Mouse (Mus musculus) intestine, embryonic 15.5 days (tissue): ENCODE measurements around the gene Abcc12. TPM values are rescaled to one million over a fixed set of nuclear protein-coding genes. Genes with fewer than 3 reads are reported as not detected.

Experiments used
- ATAC-seq: fragments of 200-750 bp; cut with Nextera tagmentation; 2 replicates; pipeline ENCODE4 v1.8.0; 2017; ENCODE audit warnings: moderate TSS enrichment, moderate library complexity
- H3K27ac ChIP-seq: fragments of 300-500 bp; sonication (generic); 2 replicates; pipeline ENCODE4 v1.5.1; 2015; ENCODE audit warnings: mild to moderate bottlenecking, inconsistent platforms
- H3K27me3 ChIP-seq: fragments of 300-500 bp; sonication (generic); replicated peaks from 2 replicates; pipeline ENCODE4 v1.6.1; 2015; ENCODE audit warnings: inconsistent platforms
- H3K36me3 ChIP-seq: fragments of 300-500 bp; sonication (generic); 2 replicates; pipeline ENCODE4 v1.6.1; 2015; ENCODE audit warnings: inconsistent platforms
- H3K4me1 ChIP-seq: fragments of 300-500 bp; sonication (generic); replicated peaks from 2 replicates; pipeline ENCODE4 v1.6.1; 2015; ENCODE audit warnings: inconsistent platforms
- H3K4me2 ChIP-seq: fragments of 300-500 bp; sonication (generic); replicated peaks from 2 replicates; pipeline ENCODE4 v1.6.1; 2015; ENCODE audit warnings: mild to moderate bottlenecking, inconsistent platforms
- H3K4me3 ChIP-seq: fragments of 300-500 bp; sonication (generic); replicated peaks from 2 replicates; pipeline ENCODE4 v1.5.1; 2015; ENCODE audit warnings: inconsistent platforms
- H3K9ac ChIP-seq: fragments of 300-500 bp; sonication (generic); 2 replicates; pipeline ENCODE4 v1.6.1; 2015; ENCODE audit warnings: inconsistent platforms
- H3K9me3 ChIP-seq: fragments of 300-500 bp; sonication (generic); 2 replicates; pipeline ENCODE4 v1.6.1; 2016; ENCODE audit warnings: inconsistent platforms
- WGBS: fragments of 180-500 bp; shearing (Covaris S2); methylation state at CpG from one replicate; pipeline ENCODE4 v1.1.7; 2015; 5-methylcytosine and 5-hydroxymethylcytosine counted together
- polyA plus RNA-seq: library from polyadenylated mRNA; unstranded; fragments of >200 nt; fragmentation: Nextera tagmentation; extraction: Ambion mirVana; gene quantifications from 2 replicates; pipeline ENCODE4 v1.2.1, GENCODE M21; 2015

Abcc12 gene
- polyA plus RNA-seq, 1 experiment from 2014 or later = 0.20 TPM

DNA sequence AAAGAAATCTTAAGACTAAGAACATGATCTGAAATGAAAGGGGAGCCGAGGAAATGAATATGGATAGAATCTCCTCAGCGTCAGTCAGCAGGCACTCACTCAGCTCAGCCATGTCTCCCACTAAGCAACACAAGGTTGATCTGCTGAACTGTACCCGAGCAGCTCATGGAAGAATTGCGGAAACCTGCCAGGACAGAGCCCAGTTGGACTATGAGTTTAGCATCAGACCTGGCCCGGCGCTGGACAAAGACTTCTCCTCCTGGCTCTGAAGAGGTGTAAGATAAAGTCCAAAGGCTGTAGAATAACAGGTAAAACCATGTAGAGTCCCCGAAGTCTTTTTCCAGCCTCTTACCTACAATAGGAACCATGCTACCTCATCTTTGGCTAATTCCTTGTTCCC lies 17.2 kb upstream of the Abcc12 start:
- H3K27ac ChIP-seq = no peak overlapping the region
- WGBS = 85% methylated on average over 7 of the region's 7 CpGs
- H3K4me3 ChIP-seq = no peak overlapping the region
- H3K36me3 ChIP-seq = no peaks in the 10 kb centered on the region
- no peaks in the 10 kb centered on the region for H3K9me3 ChIP-seq
- no peak overlapping the region for H3K9ac ChIP-seq
- H3K27me3 ChIP-seq = no peaks in the 10 kb centered on the region
- H3K4me2 ChIP-seq = no peak overlapping the region
- ATAC-seq = no peak
- H3K4me1 ChIP-seq = peaks cover 3% of the 10 kb centered on the region; the same call in 1 of the 2 replicates

DNA sequence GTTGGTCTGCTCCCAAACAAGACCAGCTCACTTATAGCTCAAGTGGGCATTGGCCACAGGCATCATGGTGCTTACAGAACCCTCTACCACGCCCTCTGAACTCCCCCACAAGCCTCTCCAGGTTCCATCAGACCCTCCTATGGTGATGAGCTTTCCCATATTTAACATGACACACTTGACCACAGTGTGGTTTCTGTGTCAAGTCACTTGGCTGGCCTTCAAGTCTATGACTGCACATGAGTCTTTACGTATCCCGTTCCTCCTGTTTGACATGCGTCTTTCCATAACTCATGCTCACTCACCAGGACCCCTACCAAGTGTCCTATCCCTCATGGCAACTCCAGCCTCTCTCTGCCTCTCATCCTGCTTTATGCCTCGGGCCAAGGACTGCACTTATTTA lies 15.2 kb upstream of the Abcc12 start:
- peaks cover 3% of the 10 kb centered on the region; the same call in 1 of the 2 replicates for H3K4me1 ChIP-seq
- no peaks in the 10 kb centered on the region for H3K27me3 ChIP-seq
- H3K36me3 ChIP-seq = no peaks in the 10 kb centered on the region
- H3K4me3 ChIP-seq = no peak overlapping the region
- WGBS = 80% methylated on average over 5 of the region's 5 CpGs
- ATAC-seq = no peak
- H3K27ac ChIP-seq = no peak overlapping the region
- no peak overlapping the region for H3K4me2 ChIP-seq
- no peaks in the 10 kb centered on the region for H3K9me3 ChIP-seq
- no peak overlapping the region for H3K9ac ChIP-seq

DNA sequence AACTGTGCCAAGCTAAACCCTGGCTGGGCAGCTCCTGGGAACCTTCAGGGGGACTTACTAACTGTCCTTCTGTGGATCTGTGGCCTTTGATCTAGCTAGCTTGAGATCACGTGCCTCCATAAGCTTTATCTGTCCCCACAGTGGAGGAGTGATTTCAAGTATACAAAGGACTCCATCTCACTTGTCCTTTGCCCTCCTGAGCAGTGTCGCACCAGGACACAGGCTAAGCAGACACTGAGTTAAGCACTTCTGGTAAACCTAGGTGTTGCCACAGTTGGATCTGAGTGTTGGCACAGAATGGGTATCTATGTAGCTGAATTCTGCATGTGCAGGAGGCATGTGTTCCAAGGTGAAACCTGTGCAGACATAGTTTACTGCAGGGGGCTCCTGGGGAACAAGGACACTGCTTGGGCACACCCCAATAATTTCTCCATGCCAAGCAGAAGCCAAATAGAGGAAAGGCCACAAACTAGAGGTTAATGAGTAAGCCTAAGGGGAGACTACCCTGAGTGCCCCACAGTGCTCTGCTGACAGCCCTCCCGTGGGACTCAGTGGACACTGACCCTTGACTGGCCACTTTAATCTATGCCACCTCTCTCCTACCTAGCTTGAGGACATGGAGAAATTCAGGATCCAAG lies 13.8 kb upstream of the Abcc12 start:
- no peak overlapping the region for H3K4me3 ChIP-seq
- peaks cover 3% of the 10 kb centered on the region; the same call in 1 of the 2 replicates for H3K4me1 ChIP-seq
- H3K9ac ChIP-seq = no peak overlapping the region
- H3K9me3 ChIP-seq = no peaks in the 10 kb centered on the region
- no peak overlapping the region for H3K4me2 ChIP-seq
- peak; percentile 89 for ATAC-seq
- H3K36me3 ChIP-seq = no peaks in the 10 kb centered on the region
- H3K27me3 ChIP-seq = no peaks in the 10 kb centered on the region
- WGBS = 50% methylated on average over 3 of the region's 3 CpGs
- no peak overlapping the region for H3K27ac ChIP-seq

DNA sequence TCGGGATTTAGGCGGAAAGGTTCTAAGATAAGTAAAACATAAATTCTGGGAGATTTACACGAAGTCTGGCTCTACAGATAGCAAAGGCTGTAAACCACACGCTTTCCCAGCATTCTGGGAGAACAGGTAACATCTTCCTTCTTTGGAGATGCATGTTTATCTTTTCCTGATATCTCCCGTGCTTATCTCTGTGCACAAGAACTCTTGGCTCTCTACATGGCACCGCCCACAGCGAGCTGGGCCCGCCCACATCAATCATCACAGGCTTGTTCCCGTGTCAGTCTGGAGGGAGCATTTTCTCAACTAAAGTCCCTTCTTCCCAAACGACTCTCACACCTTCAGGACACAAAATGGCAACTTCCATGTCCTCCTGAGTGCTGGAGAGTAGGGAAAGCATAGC lies 12.6 kb upstream of the Abcc12 start:
- 29% methylated on average over 10 of the region's 10 CpGs for WGBS
- H3K27me3 ChIP-seq = no peaks in the 10 kb centered on the region
- ATAC-seq = peak; percentile 49; the same call in 1 of the 2 replicates

DNA sequence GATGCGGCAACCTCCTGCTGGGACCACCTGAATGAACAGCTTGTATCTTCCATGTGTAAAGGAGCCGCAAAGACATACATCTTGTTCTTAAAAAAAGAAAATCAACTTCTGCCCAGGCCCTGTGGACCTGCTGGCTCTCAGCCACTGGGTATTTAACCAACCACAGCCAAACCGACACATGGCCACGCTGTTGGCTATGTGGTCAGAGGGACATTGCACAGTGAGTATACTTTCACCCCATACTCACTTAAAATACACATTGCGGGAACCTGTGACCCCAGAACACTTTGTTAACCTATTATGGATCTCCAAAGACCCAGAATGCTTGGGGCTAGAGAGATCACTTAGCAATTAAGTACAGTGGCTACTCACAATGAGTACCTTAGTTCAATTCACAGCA lies 7.9 kb upstream of the Abcc12 start:
- Histone ChIP-seq H3K4me2 (no peak overlapping the region), H3K27ac (no peak overlapping the region), H3K4me1 (peaks cover under 1% of the 10 kb centered on the region; the same call in 1 of the 2 replicates), H3K9ac (no peak overlapping the region), H3K27me3 (no peaks in the 10 kb centered on the region), H3K36me3 (no peaks in the 10 kb centered on the region), H3K4me3 (no peak overlapping the region), H3K9me3 (no peaks in the 10 kb centered on the region)
- no peak for ATAC-seq
- WGBS = 88% methylated on average over 5 of the region's 5 CpGs

More for the DNA sequence above, 12.6 kb upstream of the Abcc12 start:
- no peak overlapping the region for H3K27ac ChIP-seq
- peaks cover 3% of the 10 kb centered on the region; the same call in 1 of the 2 replicates for H3K4me1 ChIP-seq
- no peaks in the 10 kb centered on the region for H3K9me3 ChIP-seq
- H3K4me3 ChIP-seq = no peak overlapping the region
- no peaks in the 10 kb centered on the region for H3K36me3 ChIP-seq
- 0 out of 2 replicates have a peak overlapping the region, but pooled peaks have one; percentile 12 for H3K4me2 ChIP-seq
- H3K9ac ChIP-seq = no peak overlapping the region

DNA sequence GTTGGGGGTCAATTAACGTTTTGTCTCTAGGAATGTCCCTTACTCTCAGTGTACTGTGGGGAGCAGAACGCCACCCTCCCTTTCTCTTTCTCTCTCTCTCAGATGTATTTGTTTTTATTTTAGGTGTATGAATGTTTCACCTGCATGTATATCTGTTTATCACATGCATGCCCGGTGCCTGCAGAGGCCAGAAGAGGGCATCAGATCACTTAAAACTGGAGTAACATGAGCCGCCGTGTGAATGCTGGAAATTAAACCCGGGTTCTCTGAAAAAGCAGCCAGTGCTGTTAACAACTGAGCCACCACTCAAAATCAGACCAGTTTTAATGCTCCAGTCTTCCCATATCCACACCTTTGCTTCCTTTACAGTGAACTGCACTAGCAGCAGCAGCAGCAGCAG lies 6.2 kb upstream of the Abcc12 start:
- WGBS = 52% methylated on average over 6 of the region's 6 CpGs

DNA sequence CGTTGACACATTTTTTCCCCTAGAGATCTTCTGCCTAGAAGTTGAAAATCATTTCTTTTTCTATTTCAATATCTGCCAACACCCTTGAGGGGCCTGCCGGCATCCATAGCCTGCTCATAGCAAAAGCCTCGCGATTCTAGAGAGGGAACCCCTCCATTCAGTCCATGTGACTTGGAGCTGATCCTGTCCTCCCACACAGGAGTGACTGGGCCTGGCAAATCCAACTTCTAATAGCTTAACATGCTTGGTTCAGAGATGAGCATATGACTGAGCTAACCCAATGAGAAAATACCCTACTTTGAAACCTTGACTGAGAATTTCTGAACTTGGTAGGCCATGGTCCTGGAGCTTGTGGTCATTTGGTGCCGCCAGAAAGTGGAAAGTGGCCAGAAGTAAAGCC lies 5.6 kb upstream of the Abcc12 start:
- 45% methylated on average over 5 of the region's 5 CpGs for WGBS
- no peaks in the 10 kb centered on the region for H3K4me1 ChIP-seq
- no peak for ATAC-seq
- H3K4me2 ChIP-seq = no peak overlapping the region
- H3K9ac ChIP-seq = no peak overlapping the region
- no peaks in the 10 kb centered on the region for H3K27me3 ChIP-seq
- no peaks in the 10 kb centered on the region for H3K9me3 ChIP-seq
- H3K36me3 ChIP-seq = no peaks in the 10 kb centered on the region
- H3K4me3 ChIP-seq = no peak overlapping the region
- no peak overlapping the region for H3K27ac ChIP-seq

More for the DNA sequence above, 6.2 kb upstream of the Abcc12 start:
- no peaks in the 10 kb centered on the region for H3K36me3 ChIP-seq
- no peak overlapping the region for H3K4me3 ChIP-seq
- no peak overlapping the region for H3K27ac ChIP-seq
- no peaks in the 10 kb centered on the region for H3K4me1 ChIP-seq
- no peak overlapping the region for H3K9ac ChIP-seq
- no peak overlapping the region for H3K4me2 ChIP-seq
- no peaks in the 10 kb centered on the region for H3K9me3 ChIP-seq
- no peaks in the 10 kb centered on the region for H3K27me3 ChIP-seq
- no peak for ATAC-seq

DNA sequence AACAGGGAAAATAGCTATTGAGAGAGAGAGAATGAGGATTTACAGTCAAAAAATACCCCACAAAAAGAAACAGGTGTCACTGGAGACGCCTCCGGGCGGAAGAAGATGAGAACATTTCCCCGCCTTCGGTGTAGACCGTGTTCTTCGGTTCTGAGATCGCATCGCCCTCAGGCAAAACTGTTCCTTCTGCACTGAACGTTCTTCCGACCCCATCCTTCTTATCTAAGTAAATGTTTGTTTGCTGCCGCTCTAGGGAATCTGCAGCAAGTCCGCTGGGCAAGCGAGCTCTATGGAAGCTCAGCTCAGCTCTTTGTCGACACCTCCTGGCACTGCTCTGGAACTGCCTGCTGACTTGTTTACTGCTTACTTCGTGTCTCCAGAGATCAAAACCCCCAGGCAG lies 5.0 kb upstream of the Abcc12 start:
- Histone ChIP-seq H3K36me3 (no peaks in the 10 kb centered on the region), H3K9ac (peak overlapping the region; percentile 34; the same call in 1 of the 2 replicates), H3K27ac (no peak overlapping the region), H3K4me3 (peak overlapping the region; percentile 42), H3K4me1 (no peaks in the 10 kb centered on the region), H3K27me3 (no peaks in the 10 kb centered on the region), H3K4me2 (peak overlapping the region; percentile 81), H3K9me3 (no peaks in the 10 kb centered on the region)
- ATAC-seq = peak; percentile 77
- under 1% methylated on average over 16 of the region's 16 CpGs for WGBS

DNA sequence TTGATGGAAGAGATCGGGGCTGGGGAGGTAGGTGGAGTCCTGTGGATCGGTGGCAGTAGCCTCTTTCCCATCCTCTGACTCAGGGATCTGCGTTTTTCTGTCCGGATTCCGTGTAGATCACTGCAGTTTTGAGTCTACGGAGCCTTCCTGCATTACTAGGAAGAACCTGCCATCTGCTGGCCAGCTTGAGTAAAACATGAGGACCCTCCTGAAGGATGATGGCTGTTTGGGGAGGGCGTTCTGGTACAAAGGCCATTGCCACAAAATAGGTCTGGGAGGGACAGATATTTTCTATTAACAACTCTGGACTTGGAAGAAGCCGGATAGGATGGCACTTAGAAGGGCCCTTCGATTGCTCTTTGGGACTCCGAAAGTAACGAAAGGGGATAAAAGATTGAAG lies 4.6 kb upstream of the Abcc12 start:
- Histone ChIP-seq H3K27ac (no peak overlapping the region), H3K4me1 (no peaks in the 10 kb centered on the region), H3K9ac (peak overlapping the region; percentile 34; the same call in 1 of the 2 replicates), H3K27me3 (no peaks in the 10 kb centered on the region), H3K9me3 (no peaks in the 10 kb centered on the region), H3K4me3 (peak overlapping the region; percentile 42), H3K4me2 (peak overlapping the region; percentile 81), H3K36me3 (no peaks in the 10 kb centered on the region)
- 5% methylated on average over 11 of the region's 11 CpGs for WGBS
- peak; percentile 84 for ATAC-seq

DNA sequence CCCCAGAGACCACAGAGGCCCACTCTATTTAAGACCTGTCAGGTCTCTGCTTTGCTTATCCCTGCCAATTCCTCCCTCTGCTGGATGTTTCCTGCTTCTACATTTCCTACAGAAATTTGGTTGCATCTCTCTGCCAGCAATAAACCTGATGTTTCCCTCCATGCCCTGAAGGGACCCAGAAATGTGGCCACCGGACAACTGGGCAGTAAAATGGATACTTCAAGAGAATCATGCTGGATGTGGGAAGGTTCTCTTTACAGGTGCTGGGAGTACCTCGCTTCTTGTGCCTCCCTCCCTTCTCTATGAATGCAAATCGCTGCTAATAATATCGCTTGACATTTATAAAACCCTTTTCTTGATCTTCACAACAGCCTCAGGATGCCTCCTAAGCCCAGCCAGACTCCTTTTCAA lies 1.4 kb upstream of the Abcc12 start:
- no peak overlapping the region for H3K4me3 ChIP-seq
- no peak overlapping the region for H3K4me2 ChIP-seq
- H3K27ac ChIP-seq = no peak overlapping the region
- no peaks in the 10 kb centered on the region for H3K36me3 ChIP-seq
- WGBS = 76% methylated on average over 4 of the region's 4 CpGs
- peaks cover 4% of the 10 kb centered on the region; the same call in 1 of the 2 replicates for H3K4me1 ChIP-seq
- no peaks in the 10 kb centered on the region for H3K27me3 ChIP-seq
- no peak for ATAC-seq
- no peaks in the 10 kb centered on the region for H3K9me3 ChIP-seq
- no peak overlapping the region for H3K9ac ChIP-seq

DNA sequence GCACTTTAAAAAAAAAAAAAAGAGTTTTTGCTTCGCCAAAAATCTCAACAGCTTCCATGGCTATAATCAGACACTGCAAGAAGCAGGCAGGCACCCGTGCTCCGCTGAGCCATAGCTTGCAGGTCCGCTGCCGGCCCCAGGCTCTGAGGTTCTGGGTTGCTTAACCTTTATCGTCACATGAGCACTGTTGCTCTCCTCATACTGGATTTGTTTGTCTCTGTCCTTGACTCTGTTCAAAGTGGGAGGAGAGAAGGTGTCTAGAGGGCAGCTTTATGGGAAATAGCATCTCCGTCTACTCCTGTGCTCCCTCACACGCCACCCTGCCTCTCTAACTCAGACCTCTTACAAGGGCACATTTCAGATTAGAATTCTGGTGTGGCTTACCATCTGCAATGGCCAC lies 1.8 kb downstream of the Abcc12 start:
- ATAC-seq = no peak
- 65% methylated on average over 8 of the region's 8 CpGs for WGBS
- Histone ChIP-seq H3K9me3 (no peaks in the 10 kb centered on the region), H3K4me3 (no peak overlapping the region), H3K27ac (no peak overlapping the region), H3K27me3 (no peaks in the 10 kb centered on the region), H3K4me2 (no peak overlapping the region), H3K36me3 (no peaks in the 10 kb centered on the region), H3K4me1 (peaks cover 4% of the 10 kb centered on the region; the same call in 1 of the 2 replicates), H3K9ac (no peak overlapping the region)

DNA sequence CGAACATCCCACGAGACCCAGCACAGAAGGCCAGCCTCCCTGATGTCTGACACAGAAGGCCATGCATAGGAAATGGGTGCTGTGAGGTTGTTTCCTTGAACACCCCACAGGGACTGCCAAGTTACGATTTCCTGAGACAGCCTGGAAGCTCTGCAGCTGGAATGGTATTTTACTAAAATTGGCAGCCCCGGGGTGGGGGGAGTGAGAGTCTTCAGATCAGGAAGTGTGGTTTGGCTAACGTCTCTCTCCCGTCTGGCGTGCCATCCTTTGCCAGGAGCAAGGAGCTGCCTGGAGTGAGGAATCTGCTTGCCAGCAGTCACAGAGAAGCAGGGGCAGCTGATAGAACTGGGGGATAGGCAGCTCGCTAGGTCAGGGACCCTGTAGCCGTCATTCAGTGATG lies 2.4 kb downstream of the Abcc12 start:
- no peak overlapping the region for H3K9ac ChIP-seq
- H3K27ac ChIP-seq = no peak overlapping the region
- H3K9me3 ChIP-seq = no peaks in the 10 kb centered on the region
- H3K27me3 ChIP-seq = no peaks in the 10 kb centered on the region
- no peak for ATAC-seq
- no peak overlapping the region for H3K4me3 ChIP-seq
- H3K36me3 ChIP-seq = no peaks in the 10 kb centered on the region
- H3K4me1 ChIP-seq = peaks cover 4% of the 10 kb centered on the region; the same call in 1 of the 2 replicates
- no peak overlapping the region for H3K4me2 ChIP-seq
- WGBS = 40% methylated on average over 9 of the region's 9 CpGs

DNA sequence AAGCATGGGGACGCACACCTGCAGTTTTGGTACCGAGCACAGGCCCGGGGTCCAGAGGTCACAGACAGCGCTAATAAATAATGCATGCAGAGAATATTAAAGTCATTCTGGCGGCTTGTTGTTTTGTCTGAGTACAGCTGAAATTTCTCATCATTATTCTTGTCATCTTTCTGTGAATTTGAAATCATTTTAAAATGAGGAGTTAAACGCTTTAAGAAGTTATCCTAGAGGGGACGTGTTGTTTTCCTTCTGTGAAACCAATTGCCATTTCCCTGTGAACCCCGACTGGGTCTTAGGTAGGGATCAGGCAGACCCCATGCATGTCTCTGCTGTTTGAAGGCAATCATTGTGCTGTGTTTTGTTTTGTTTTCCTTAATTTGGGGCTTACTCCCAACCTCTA lies 2.9 kb downstream of the Abcc12 start:
- H3K27ac ChIP-seq = no peak overlapping the region
- peaks cover 4% of the 10 kb centered on the region; the same call in 1 of the 2 replicates for H3K4me1 ChIP-seq
- no peaks in the 10 kb centered on the region for H3K27me3 ChIP-seq
- no peaks in the 10 kb centered on the region for H3K36me3 ChIP-seq
- no peak for ATAC-seq
- no peaks in the 10 kb centered on the region for H3K9me3 ChIP-seq
- 82% methylated on average over 8 of the region's 8 CpGs for WGBS
- H3K9ac ChIP-seq = no peak overlapping the region
- H3K4me2 ChIP-seq = no peak overlapping the region
- no peak overlapping the region for H3K4me3 ChIP-seq
